Mouse (Mus musculus): ENCODE data around the gene Ppdpf.

The Ppdpf gene

DNA sequence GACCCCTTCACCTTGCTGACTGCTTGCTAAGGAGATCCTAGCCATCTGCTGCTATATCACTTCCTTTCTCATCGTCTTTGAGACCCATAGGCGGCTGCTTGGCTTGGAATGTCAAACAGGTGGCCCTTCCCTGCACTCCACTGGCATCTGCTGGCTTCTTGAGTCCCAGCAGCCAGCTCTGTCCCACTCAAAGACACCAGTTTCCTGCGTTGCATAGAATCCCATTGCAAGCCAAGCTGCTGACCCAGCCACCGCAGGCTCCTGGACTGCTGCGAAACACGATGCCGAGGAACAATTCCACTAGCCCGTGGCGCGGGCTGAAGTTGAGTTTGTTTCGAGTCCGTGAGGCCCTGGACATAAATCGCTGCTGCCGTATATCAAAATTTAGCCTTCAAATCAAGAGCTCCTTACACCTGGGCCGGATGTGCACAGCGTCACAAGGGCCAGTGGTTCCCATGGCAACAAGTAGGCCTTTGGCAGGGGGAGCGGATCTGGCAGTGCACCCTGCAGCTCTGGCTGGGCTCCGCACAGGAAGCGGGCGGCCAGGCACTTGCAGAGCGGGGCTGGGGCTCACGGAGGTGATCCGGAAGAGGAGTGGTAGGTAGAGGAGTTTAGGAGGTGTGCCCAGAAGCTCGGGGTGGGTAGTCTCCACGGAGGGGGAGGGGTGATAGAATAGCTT lies 32.6 kb downstream of the Ppdpf start, which contains the start of gene Fndc11:
Fndc11 (plus strand) TSS at position 476 of the 679 bp plus-strand sequence.
- DNase-seq: peak; percentile 66

DNA sequence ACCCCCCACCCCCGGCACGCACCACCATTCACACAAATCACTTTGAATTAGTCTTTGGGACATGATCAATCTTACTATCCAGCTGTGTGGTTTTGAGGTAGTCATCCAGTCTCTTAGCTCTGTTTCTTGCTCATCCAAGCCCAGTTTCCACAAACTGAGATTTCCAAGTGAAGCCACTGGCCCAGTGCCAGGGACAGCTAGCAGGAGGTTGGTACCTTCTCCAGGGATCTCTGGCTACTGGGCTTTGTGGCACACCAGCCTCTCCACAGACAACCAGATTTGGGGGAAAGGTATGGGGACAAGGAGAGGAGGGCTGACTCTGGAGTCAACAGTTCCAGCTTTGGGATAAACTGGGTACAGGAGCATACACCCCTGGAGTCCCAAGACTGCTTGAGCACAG lies 33.3 kb downstream of the Ppdpf start:
- peak; percentile 33 for DNase-seq

GRCm38 (mm10) chr2:181224994-181225393 lies 37.9 kb downstream of the Ppdpf start:
- DNase-seq: no peak

DNA sequence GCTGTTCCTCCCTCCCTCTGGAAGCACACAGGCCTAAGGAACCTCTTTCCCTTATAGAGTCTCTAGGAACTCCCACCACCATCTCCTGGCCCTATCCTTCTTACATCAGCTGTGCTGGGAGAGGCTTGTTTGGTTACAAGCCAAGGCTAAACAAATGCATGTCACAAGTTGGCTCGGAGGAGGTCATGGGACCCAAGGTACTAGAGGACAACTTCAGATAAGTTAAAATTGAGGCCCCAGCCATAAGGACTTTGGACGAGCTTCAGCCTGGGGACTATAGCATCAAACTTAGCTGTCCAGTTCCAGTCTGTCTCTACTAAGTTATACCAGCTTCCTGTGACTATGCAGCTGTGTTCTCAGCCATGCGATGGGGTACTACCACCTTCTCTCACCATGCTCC lies 40.1 kb downstream of the Ppdpf start:
- no peak for DNase-seq

GRCm38 (mm10) chr2:181228335-181228734 lies 41.3 kb downstream of the Ppdpf start:
- no peak for DNase-seq

DNA sequence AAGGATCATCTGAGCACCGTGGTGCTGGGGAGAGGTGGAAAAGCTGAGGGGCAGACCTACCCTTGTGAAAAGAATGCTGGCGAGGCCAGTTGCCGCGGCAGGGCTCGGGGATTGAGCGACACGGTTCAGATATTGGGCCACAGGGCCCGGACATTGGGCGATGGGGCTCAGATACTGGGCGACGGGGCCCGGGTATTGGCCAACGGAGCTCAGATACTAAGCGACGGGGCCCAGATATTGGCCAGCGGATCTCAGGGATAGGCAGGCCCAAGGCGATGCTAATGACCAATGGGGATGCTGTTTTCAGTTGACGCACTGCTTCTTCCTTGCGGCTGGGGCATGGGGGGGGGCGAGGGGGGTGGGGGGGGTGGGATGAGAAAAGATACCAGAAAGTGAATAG lies 44.1 kb downstream of the Ppdpf start:
- peak; percentile 62 for DNase-seq

DNA sequence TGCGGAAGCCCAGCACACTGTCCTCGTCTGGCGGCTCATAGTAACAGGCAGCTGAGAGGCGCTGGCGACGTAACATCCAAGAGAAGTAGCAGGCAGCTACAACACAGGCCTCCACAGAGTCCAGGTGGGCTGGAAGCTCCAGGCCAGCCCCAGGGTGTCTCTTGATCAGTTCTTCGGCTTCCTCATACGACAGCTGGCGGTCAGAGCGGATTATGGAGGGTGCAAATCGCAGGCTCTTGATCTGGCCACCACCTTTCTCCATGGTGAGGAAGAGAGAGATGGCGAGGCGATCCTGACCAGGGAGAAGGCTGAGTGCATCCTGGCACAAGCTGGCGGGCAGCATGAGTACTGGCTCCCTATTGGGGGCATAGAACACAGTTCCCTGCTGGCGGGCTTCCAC lies 46.4 kb downstream of the Ppdpf start:
- DNase-seq: no peak

GRCm38 (mm10) chr2:181234680-181235079 lies 47.6 kb downstream of the Ppdpf start:
- no peak for DNase-seq

DNA sequence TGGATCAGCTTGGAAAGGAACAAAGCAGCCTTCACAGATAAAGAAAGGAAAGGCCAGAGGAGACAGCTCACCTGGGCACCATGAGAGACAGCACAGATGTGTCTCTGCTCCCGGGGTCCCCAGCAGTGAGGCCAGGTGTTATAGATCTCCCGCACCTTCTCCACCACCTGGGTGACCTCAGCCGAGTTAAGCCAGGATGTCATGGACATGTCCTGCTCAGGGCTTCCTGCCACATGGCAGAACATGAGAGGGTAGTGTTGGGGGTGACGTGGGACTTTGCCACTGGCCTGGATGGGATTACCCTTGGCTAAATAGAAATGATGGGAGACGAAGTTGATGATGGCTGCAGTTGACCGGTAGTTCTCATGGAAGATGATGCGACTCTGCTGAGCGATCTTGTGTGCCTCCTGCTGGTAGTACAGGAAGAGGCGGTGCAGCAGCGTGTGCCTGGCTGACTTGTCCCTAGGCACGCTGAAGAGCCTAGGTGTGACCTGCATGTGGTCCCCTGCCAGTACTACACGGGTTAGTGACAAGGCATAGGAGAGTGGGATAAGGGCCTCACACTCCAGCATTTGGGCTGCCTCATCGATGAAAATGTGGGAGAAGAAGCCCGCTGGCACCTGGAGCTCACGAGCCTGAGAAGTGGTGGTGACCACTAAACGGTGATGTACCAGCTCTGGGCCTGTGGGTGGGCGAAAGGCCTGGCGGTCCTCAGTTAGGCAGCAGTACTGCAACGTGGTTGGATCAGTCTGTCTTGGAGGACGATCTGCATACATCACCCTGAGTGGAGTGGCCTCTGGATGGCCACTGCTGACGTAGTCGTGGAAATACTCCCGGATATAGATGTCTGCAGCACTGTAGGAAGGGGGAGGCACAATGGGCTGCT lies 48.9 kb downstream of the Ppdpf start:
- no peak for DNase-seq

- DNase-seq: no peak
Observed at GRCm38 (mm10) chr2:181237251-181238014, 50.4 kb downstream of the Ppdpf start.

- no peak for DNase-seq
Observed at GRCm38 (mm10) chr2:181238091-181238610, 51.1 kb downstream of the Ppdpf start.
